Mouse (Mus musculus) olfactory bulb, adult 2 months (tissue): ENCODE results near the gene Reck.

Experiments
- CTCF ChIP-seq: fragments of 200-500 bp; IDR thresholded peaks from 2 replicates; pipeline ENCODE4 v1.5.1; 2012; ENCODE audit warnings: low read depth, mild to moderate bottlenecking, low read length, moderate library complexity; ENCODE audit not compliant: insufficient read depth
- POLR2A ChIP-seq: fragments of 200-500 bp; IDR thresholded peaks from 2 replicates; pipeline ENCODE4 v1.6.1; 2012; ENCODE audit warnings: mild to moderate bottlenecking, low read depth, low read length, moderate library complexity; ENCODE audit not compliant: insufficient read depth

- TF ChIP-seq CTCF (no peak), POLR2A (no peak)
Observed at GRCm38 (mm10) chr4:43903690-43904089, 28.4 kb downstream of the Reck start.
